Mouse (Mus musculus) erythroblast, adult 5-6 weeks (primary cell): ENCODE measurements around the gene Fndc1. TPM values are rescaled to one million over a fixed set of nuclear protein-coding genes. Genes with fewer than 3 reads are reported as not detected.

Source experiments
- ATAC-seq: replicated peaks from 2 replicates; pipeline ENCODE4 v1.8.0; 2016; ENCODE audit warnings: moderate number of reproducible peaks, mild to moderate bottlenecking, moderate TSS enrichment, inconsistent platforms; ENCODE audit not compliant: poor library complexity, low FRiP score, severe bottlenecking
- total RNA-seq, 2 experiments: library from RNA; stranded (forward) in 1 of 2; stranded (reverse) in 1 of 2; fragments of 150-400 nt in 1 of 2; fragments of 200-764, 138-1000 nt in 1 of 2; gene quantifications; 2 replicates each; pipeline versions ENCODE4 v1.2.3 to v1.2.4; 2015 to 2017; ENCODE audit warnings: low replicate concordance in 2 of 2

Gene Fndc1
- not detected in 2 replicates for total RNA-seq (2015; ENCODE audit: low replicate concordance)
- total RNA-seq (2017; ENCODE audit: low replicate concordance), result 0.14 TPM in 1 of 2 replicates, not detected in the other

DNA sequence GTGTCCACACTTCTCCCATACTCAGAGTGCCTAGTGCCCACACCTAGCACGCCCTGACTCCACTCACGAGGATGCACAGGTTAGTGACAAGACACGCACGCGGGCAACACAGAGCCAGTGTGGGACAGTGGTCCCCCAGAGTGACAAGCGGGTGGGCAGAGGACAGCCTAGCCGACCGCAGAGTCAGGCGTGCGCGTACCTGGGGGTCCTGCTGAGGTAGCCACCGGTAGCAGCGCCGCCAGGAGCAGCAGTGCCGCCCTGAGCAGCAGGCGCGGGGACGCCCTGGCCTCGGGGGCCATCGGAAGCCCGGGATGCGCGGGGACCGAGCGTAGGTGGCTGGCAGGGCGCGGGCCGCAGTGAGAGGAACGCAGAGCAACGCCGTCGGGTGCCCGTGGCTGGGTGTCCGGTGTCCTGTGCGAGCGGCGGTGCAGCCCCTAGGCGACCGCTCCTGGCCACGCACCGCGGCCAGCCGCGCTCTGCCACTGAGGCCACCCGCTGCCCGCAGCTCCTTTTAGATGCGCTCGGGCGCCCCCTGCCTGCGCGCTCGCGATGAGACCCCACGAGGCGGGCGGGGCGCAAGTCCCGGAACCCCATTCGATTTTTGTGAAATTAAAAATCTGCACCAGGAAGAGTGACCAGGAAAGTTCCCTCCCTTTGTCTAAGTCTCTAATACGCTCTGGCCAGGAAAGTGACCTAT lies at the start of gene Fndc1:
TSS of gene Fndc1 (minus strand) at position 484 of the 697 bp plus-strand sequence.
- ATAC-seq, result no peak

DNA sequence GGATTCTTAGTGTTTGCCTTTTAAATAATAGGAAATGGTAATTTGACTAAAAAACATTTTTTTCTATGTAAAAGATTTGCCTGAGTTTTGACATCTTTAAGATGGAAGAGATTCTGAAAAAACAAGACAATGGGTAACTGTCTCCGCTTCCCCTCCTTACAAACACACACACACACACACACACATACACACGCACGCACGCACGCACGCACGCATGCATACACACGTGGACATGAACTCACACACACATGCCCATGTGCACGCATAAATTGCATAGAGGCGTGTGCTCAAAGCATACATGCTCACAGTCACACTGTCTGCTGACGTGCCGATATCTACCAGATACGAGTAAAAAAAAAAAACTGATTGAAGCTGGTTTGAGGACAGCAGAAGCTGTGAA lies 49.4 kb upstream of the Fndc1 start:
- ATAC-seq, result no peak

DNA sequence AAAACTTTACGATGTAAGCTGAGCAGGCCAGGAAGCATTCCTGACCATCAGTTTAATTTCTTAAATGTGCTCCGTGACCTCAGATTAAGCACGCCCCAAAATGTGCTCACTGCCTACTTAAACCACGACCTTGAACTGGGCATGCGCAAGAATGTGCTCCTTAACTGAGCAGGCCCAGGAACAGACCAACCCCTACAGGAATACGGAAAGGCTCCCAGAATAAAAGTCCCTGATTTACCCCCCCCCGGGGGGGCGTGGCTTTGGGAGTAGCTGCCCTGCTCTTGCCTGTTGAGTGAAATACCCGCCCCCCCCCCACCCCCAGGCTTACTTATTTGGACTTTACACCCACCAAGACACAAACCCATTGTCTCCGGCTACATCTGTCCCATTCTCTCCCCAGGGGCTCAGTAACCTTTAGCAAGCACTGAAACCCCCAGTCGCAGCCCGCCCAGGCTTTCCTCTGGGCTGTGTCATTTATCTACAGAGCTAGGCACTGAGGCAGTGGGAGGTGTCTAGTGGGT lies 48.9 kb upstream of the Fndc1 start:
- no peak for ATAC-seq

DNA sequence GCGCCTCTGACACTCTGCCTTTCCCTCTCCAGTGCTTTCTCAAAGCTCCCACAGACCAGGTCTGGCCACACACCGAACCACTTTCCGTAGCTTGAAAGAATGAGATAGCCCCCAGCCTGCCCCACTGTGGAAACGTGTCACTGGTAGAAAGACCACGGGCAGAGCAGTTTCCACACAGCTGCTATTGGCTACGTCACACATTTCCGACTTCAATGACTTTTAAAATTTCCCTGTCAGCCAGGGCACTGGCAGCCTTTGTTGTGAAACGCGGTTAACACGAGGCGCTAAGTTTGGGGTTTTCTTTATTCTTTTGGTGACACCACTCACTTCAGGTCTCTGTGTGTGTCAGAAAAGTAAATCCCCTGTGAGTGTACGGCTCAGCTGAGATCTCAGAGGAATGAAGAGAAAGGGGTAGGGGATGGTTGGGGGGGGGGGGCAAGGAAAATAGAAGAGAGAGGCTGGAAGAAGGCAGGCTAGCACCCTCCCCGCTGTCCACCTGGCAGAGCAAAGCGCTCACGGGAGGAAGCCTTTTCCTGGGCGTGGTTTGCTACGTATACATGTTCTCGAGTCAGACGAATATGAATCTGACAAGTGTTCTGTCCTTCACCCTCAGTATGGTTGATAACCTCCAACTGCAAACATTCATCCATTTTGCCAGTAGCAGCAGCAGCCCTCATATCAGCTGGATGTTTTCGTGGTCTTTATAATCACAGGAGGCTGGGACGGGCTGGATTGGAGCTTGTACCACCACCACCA lies 47.9 kb upstream of the Fndc1 start:
- no peak for ATAC-seq

DNA sequence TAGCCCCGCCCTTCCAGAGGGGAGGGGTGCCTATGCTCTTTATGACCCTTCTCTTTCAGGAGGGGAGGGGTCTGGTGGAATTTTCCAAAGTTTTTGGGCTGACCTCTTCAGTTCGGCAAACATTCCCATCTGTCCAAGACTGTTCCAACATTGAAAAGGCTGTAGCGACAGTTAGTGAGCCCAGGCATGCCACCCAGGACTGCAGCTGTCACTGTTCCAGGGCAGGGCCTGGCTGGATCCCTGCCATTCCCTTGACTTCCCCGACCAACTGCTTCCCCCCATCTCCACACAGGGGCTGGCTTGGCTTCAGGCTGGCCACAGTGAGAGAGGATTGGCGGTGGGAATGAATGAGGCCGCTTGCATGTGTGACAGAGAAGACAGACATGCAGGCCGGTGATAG lies 46.3 kb upstream of the Fndc1 start:
- ATAC-seq, result no peak

DNA sequence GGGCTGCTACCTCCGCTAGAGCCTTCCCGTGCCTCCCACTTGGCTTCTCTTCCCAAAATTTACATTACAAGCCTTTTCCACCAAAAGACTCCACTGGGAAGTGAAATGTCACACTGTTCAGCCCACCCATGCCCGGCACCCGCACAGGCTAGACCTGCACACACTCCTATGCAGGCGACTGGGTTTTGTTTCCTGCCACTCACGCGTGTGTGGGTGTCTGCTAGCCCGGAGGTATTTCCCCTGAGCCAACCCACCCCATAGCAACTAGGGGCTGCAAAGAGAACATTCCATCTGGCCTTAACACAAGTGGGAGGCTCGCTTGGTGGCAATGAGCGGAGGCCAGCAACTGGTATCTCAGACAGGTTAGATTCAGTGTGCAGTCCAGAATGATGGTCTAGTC lies 44.7 kb upstream of the Fndc1 start:
- ATAC-seq, result no peak

DNA sequence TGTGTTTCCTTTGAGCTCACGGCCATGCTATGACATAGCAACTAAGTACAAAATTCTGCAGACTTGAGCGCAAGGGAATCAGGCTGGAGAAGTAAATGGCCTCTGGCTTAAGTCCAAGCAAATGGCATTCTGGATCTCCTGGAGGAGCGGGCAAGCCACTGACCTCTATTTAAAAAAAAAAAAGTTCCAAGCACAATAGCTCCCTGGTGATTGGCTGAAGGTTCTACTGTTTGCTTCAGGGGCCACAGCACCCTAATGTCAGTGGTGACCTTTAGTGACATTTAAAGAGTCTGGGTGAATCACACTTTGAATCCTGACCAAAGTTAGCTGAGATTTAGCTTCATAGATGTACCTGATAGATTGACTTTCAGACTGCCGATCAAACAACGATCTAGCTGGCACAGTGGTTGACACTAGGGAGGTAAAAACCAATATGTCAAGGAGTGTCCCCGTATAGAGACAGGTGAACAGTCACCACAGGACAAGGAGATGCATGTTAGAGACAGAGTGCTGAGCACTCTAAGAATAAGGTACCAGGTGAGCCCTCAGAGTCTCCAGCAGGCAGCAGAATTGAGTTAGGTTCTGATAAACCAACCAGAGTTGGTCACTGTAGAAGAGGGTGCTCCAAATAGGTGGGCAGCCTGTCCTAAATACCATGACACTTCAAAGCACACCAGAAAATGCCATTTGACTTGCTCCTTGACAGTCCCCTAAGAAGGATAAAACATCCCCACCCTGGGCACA lies 43.9 kb upstream of the Fndc1 start:
- no peak for ATAC-seq

DNA sequence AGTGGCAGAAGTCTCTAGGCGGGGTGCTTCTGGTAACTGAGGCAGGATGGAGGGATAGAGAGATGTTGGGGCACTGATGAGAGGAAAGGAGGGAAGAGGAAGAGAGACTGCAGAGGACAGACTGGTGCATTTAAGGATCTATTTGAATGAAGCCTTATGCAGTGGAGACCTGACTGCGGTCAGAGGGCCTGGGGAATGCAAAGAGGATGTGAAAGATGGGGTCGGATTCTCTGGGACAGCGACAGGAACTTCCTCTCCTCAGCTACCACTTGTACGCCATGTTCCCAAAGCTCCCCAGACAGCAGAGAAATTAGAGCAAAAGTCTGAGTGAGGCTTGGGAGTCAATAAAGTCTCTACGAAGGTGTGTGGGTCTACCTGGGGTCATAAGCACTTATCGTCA lies 42.0 kb upstream of the Fndc1 start:
- no peak for ATAC-seq

DNA sequence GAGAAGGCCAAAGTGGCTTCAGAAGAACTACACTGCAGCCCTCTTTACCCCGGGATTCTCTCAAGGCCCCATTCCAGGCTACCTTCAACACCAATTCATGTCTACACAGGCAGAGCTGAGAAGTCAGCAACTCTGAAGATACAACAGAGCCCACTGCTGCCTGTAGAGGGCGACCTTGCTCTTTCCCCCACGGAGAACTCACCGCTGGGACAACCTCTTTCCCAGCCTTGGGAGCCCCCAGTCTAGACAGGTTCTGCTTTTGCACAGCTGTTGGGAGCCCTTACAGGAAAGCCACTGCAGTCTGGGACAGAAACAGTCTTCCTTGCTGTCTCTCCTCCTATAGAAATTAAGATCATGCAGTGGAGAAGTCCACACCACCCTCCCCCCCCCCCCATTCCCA lies 41.5 kb upstream of the Fndc1 start:
- ATAC-seq, result no peak

DNA sequence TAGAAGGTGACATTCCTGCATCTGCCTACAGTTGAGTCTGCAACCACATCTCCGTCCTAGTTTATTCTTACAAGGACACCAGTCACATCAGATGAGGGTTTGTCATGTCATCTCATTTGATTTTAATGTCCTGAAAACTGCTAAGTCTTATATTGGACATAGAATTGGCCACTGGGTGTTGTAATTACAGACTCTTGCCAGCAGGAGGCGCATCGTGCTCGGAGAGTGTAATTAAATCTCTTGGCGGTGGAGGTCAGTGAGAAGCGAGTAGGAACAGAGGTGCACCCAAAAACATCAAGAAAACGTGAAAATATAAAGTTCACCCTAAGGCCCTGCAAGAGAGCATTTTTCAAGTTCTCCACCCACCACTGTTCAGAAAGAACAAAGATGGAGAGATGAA lies 37.6 kb upstream of the Fndc1 start:
- ATAC-seq, result no peak

DNA sequence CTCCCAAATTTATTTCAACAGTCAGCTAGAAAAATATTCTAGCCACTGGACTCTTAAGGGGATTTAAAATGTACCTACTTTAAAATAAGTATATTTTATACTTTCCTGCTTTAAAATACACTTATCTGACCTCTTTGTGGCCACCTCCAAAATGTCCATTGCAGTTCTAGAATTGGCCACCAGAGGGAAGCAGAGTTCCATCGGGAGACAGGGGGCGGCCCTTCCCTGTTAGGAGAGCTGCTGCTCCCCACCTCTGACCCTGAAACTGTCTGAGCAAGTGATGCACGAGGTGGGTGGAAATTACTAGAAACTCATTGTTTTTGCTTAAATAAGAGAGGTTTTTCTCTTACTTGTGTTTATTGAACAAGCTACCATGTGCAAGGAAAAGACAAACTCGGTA lies 36.6 kb upstream of the Fndc1 start:
- ATAC-seq, result peak; percentile 75

DNA sequence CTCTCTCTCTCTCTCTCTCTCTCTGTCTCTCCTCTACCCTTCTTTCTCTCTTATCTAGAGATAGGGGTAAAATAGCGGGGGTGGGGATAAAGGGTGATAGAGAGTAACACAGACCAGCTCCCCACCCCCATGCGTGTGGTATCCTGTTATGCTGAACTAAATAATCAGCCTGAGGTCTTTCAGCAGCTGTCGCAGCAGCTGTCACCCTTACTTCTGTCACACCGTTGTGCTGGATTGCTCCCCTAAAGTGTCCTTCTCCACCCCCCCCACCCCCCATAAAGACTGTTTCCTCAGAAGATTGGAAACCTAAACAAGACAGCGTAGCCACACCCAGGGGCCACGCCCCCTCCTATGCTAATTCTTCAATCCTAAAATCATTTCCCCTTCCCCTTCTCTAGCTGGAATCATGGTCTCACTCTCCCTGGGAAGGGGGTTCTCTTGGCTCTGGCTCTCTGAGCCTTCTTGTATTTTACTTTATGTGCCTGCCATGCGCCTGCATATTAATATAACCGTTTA lies 33.8 kb upstream of the Fndc1 start:
- ATAC-seq, result no peak

DNA sequence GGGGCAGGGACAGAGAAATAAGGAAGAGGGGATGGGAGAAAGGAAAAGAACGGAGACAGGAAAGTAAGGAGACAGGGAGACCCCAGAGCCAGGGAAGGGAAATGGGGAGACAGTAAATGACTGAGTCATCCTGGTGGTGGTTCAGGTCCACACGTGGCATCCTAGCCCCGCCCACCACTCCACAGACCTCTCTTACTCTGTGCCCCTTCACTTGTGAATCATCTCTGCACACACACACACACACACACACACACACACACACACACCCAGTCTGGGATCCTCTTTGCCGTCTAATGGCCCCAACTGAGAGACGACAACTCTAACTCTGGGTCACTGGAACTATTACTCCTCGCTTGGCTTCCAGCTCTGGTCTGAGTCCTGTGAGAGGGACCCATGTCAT lies 30.6 kb upstream of the Fndc1 start:
- no peak for ATAC-seq

DNA sequence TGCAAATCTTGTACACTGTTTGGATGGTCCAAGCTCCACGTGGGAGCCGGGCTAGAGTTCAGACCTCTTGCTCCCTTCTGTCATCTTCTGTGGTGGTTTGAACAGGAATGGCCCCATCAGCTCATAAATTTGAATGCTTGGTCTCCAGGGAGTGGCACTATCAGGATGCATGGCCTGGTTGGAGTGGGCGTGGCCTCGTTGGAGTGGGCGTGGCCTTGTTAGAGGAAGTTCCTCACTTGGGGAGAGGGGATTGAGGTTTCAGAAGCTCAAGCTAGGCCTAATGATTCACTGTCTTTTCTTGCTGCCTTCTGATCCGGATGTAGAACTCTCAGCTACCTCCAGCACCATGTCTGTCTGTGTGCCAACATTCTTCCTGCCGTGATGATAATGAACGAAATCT lies 28.7 kb upstream of the Fndc1 start:
- no peak for ATAC-seq

DNA sequence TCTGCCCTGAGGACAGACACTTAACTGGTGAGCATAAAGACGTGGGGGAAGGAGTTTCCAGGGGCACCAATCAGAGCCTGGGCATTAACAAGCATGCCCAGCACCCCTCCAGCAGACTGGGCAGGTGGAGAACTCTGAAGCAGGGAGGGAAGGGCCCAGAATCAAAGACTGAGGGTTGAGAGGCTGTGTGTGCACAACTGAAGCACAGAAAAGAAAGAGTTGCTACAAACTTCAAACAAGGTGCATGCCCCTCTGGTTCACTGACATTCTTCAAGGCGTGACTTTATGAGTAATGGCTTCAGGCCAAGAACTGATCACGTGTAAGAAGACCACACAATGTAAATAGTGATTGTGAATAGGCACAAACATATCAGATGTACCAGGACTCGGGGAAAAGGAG lies 24.9 kb upstream of the Fndc1 start:
- ATAC-seq, result no peak

DNA sequence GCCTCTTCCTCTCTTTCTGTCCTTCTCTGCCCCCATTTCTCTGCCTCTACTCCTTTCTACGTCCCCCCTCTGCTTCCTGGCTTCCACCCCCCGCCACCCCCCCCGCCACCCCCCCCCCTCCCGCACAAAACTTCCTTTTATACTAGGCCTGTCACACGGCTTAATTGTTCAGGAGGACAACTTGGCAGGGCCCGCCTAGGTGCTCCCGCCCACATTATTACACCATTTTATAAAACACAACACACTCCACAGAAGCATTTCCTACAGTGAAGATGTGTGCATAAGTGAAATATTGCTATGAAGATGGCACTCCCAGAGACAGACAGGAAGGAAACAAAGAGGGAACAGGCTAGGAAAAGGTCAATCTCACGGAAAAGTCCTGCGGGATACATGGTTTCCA lies 24.4 kb upstream of the Fndc1 start:
- no peak for ATAC-seq

DNA sequence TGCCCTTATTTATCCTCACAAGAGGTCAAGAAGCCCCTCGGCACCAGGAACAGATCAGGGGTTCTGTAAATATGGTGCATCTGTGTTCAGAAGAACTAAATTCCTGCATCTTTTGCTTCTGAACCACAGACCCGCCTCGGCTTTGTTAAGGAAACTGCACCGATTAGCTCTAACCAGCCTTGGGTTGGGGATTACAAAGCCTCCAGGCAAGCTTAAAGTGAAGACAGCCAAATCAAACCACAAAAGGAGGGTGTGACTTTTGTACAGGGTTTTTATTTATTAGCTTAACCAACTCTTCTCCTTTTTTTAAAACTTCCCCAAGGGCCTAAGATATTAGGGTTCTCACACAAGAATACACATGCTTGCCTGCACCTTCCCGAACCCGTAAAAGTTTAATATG lies 23.1 kb upstream of the Fndc1 start:
- no peak for ATAC-seq

DNA sequence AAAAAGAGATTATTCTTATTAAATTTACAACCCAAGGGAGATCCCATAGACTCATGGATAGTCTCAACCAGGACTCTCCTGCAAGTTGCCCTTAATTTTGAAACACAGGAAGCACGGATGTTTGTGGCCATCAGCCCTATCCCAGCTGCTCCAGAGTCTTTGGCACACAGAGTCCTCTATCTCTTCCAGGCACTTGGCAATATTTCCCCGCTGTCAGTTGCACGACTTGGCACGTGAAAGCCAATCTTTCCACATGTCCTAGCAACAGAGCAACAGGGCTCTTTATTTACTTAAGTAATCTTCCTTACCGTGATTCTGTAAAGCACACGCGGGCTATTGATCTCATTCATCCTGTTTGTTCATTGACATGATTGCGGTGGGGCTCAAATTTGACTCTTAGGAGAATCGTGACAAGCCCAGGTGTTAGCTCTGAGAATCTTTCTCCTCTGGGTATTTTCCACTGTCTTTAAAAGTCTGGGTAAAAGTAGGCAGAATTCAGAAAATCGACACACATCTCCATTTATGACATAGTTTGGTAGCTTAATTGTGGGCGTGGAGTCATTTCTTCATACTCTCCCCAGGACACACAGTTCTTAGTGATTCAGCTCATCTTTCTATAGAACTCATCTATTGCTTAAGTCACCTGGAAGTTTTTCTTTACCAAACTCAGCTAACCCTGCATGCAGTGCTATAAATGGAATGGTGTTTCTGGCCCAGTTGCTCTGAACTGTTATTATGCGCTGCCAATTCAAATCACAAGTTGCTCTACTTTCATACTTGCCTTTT lies 13.6 kb upstream of the Fndc1 start:
- no peak for ATAC-seq

DNA sequence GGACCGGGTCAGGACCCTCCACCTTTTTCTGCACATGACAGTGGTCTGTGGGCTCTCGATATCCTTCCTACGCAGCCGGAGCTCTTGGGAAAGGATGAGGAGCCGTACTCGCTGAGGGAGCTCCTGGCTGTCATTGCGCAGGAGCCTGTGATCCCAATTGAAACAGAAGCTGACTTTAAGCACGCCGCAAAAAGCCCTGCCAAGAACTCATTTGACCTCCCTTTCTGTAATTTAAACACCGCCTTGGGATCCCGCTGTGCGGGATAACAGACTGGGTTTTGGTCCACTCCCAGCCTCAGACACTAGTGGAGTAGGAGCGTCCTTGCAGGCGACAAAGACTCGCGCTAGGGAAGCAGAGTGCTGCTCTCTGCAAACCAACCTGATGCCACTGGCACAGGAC lies 484 bp upstream of the Fndc1 start:
- ATAC-seq, result no peak

DNA sequence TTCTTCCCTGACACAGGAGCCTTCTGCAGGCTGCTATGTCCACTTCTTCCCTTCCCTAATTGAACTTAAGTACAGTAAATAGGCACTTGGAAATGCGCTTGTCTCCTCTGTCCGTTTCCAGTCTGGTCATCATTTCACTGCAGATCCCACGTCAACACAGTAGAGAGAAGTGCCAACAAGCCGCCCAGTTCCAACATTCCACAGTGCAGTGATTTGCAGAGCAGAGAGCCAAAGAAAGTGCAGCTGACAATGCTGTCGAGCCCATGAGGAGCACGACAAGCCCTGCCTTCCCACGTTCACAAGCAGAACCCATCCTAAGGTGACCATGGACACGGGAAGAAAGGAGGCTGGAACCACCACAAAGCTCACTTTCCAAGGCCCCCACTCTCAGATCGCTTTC lies 1.7 kb downstream of the Fndc1 start:
- no peak for ATAC-seq
